Mouse (Mus musculus): ENCODE data around the gene Socs5. TPM values are rescaled to one million over a fixed set of nuclear protein-coding genes. Genes with fewer than 3 reads are reported as not detected.
"Not testable (repeated sequence)": the region's sequence is repeated elsewhere in the genome, so short reads cannot be mapped to it uniquely, and the experiment has no call there.

Socs5 gene
- polyA plus RNA-seq (2014; fragmentation: Nextera tagmentation; extraction: Ambion mirVana), result 17.6 and 20.1 TPM in 2 replicates

- H3K27me3 ChIP-seq (ENCODE audit: control insufficient read depth, insufficient read depth, low read length), result no peaks in the 10 kb centered on the region
- H3K9ac ChIP-seq (replicated peaks; ENCODE audit: low read length), result peak within 1 kb of the TSS; percentile 81
- peak within 1 kb of the TSS; percentile 89 for H3K27ac ChIP-seq (replicated peaks; ENCODE audit: low read depth, low read length)
- under 1% methylated on average over 60 of the region's 73 CpGs for WGBS
- no peaks in the 10 kb centered on the region for H3K9me3 ChIP-seq (ENCODE audit: control insufficient read depth, low read length)
- no peaks in the 10 kb centered on the region for H3K36me3 ChIP-seq (ENCODE audit: control insufficient read depth, insufficient read depth, low read length)
- H3K4me2 ChIP-seq (ENCODE audit: low read length), result peak within 1 kb of the TSS; percentile 61
- peak; percentile 74 for DNase-seq
- ATAC-seq (ENCODE audit: low FRiP score, low TSS enrichment), result peak; percentile 80
- peak within 1 kb of the TSS; percentile 67 for H3K4me3 ChIP-seq (replicated peaks; ENCODE audit: low read depth, low read length)
- H3K4me1 ChIP-seq (ENCODE audit: control insufficient read depth, insufficient read depth, low read length), result peaks cover 8% of the 10 kb centered on the region
Measured at GRCm38 (mm10) chr17:87107623-87108221, at the start of gene Socs5. Gene Socs5 (plus strand): TSS chr17:87107679.

- H3K27me3 ChIP-seq (ENCODE audit: control insufficient read depth, insufficient read depth, low read length), result no peaks in the 10 kb centered on the region
- H3K9me3 ChIP-seq (ENCODE audit: control insufficient read depth, low read length), result no peaks in the 10 kb centered on the region
- no peak for ATAC-seq (ENCODE audit: low FRiP score, low TSS enrichment)
- H3K4me2 ChIP-seq (ENCODE audit: low read length), result no peak overlapping the region
- H3K4me3 ChIP-seq (replicated peaks; ENCODE audit: low read depth, low read length), result no peak overlapping the region
- WGBS, result 89% methylated on average over 9 of the region's 9 CpGs
- H3K36me3 ChIP-seq (ENCODE audit: control insufficient read depth, insufficient read depth, low read length), result no peaks in the 10 kb centered on the region
- DNase-seq, result no peak
- H3K4me1 ChIP-seq (ENCODE audit: control insufficient read depth, insufficient read depth, low read length), result no peaks in the 10 kb centered on the region
- no peak overlapping the region for H3K27ac ChIP-seq (replicated peaks; ENCODE audit: low read depth, low read length)
- H3K9ac ChIP-seq (replicated peaks; ENCODE audit: low read length), result no peak overlapping the region
Measured at GRCm38 (mm10) chr17:87062639-87063038, 44.8 kb upstream of the Socs5 start.

DNA sequence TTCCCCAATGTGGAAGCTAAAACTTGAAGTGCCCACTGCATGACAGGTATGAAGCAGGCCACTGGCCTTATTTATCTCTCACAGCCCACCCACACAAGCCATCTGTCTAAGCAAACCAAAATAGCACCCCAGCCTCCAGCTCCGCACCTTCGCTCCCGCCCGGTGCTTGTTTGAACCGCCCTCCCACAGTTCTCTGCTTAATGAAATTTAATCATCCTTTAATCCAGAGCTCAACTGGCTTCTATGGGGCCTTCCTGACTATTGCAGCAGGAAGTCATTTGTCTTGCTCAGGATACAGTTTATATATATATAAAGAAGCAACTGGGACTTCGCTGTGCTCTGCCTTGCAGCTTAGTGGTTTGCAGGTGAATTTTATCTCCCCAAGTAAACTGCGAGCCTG, 44.0 kb upstream of the Socs5 start:
- no peaks in the 10 kb centered on the region for H3K9me3 ChIP-seq (ENCODE audit: control insufficient read depth, low read length)
- DNase-seq, result no peak
- no peaks in the 10 kb centered on the region for H3K27me3 ChIP-seq (ENCODE audit: control insufficient read depth, insufficient read depth, low read length)
- no peak for ATAC-seq (ENCODE audit: low FRiP score, low TSS enrichment)
- no peaks in the 10 kb centered on the region for H3K4me1 ChIP-seq (ENCODE audit: control insufficient read depth, insufficient read depth, low read length)
- H3K9ac ChIP-seq (replicated peaks; ENCODE audit: low read length), result no peak overlapping the region
- H3K36me3 ChIP-seq (ENCODE audit: control insufficient read depth, insufficient read depth, low read length), result no peaks in the 10 kb centered on the region
- 88% methylated on average over 7 of the region's 7 CpGs for WGBS
- no peak overlapping the region for H3K27ac ChIP-seq (replicated peaks; ENCODE audit: low read depth, low read length)
- H3K4me2 ChIP-seq (ENCODE audit: low read length), result no peak overlapping the region
- H3K4me3 ChIP-seq (replicated peaks; ENCODE audit: low read depth, low read length), result no peak overlapping the region

GRCm38 (mm10) chr17:87063969-87064368, 43.5 kb upstream of the Socs5 start:
- no peak overlapping the region for H3K4me3 ChIP-seq (replicated peaks; ENCODE audit: low read depth, low read length)
- no peaks in the 10 kb centered on the region for H3K36me3 ChIP-seq (ENCODE audit: control insufficient read depth, insufficient read depth, low read length)
- DNase-seq, result no peak
- H3K9me3 ChIP-seq (ENCODE audit: control insufficient read depth, low read length), result no peaks in the 10 kb centered on the region
- no peak overlapping the region for H3K27ac ChIP-seq (replicated peaks; ENCODE audit: low read depth, low read length)
- WGBS, result 83% methylated on average over 6 of the region's 6 CpGs
- no peak overlapping the region for H3K4me2 ChIP-seq (ENCODE audit: low read length)
- ATAC-seq (ENCODE audit: low FRiP score, low TSS enrichment), result no peak
- H3K4me1 ChIP-seq (ENCODE audit: control insufficient read depth, insufficient read depth, low read length), result no peaks in the 10 kb centered on the region
- H3K9ac ChIP-seq (replicated peaks; ENCODE audit: low read length), result no peak overlapping the region
- no peaks in the 10 kb centered on the region for H3K27me3 ChIP-seq (ENCODE audit: control insufficient read depth, insufficient read depth, low read length)

DNA sequence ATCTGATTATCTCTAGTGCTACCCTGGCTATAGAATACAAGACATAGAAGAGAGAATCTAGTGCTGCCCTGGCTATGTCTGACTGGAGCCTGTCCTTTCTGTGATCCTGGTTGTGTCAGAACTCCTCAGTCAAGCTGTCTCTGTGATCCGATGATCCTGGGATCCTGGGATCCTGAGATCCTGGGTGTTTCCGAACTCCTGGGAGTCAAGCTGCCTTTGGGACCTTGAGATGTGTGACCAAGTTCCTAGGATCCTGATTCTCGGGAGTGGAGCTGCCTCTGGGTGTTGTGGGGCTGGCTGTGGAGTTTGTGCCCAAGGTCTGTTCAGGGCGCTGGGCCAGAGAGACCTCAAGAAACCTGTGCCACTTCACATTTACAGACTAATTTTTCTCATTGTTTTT, 38.5 kb upstream of the Socs5 start:
- ATAC-seq (ENCODE audit: low FRiP score, low TSS enrichment) (no peak), DNase-seq (no peak)
- no peaks in the 10 kb centered on the region for H3K9me3 ChIP-seq (ENCODE audit: control insufficient read depth, low read length)
- 93% methylated on average over 4 of the region's 4 CpGs for WGBS
- H3K4me1 ChIP-seq (ENCODE audit: control insufficient read depth, insufficient read depth, low read length), result no peaks in the 10 kb centered on the region
- no peaks in the 10 kb centered on the region for H3K36me3 ChIP-seq (ENCODE audit: control insufficient read depth, insufficient read depth, low read length)
- no peak overlapping the region for H3K4me3 ChIP-seq (replicated peaks; ENCODE audit: low read depth, low read length)
- no peak overlapping the region for H3K27ac ChIP-seq (replicated peaks; ENCODE audit: low read depth, low read length)
- H3K9ac ChIP-seq (replicated peaks; ENCODE audit: low read length), result no peak overlapping the region
- H3K4me2 ChIP-seq (ENCODE audit: low read length), result no peak overlapping the region
- H3K27me3 ChIP-seq (ENCODE audit: control insufficient read depth, insufficient read depth, low read length), result no peaks in the 10 kb centered on the region

- WGBS, result 97% methylated on average over 1 of the region's 1 CpGs
- H3K36me3 ChIP-seq (ENCODE audit: control insufficient read depth, insufficient read depth, low read length); H3K4me3 ChIP-seq (replicated peaks; ENCODE audit: low read depth, low read length); H3K4me2 ChIP-seq (ENCODE audit: low read length); ATAC-seq (ENCODE audit: low FRiP score, low TSS enrichment); H3K9ac ChIP-seq (replicated peaks; ENCODE audit: low read length); DNase-seq; H3K4me1 ChIP-seq (ENCODE audit: control insufficient read depth, insufficient read depth, low read length); H3K27ac ChIP-seq (replicated peaks; ENCODE audit: low read depth, low read length); H3K27me3 ChIP-seq (ENCODE audit: control insufficient read depth, insufficient read depth, low read length); H3K9me3 ChIP-seq (ENCODE audit: control insufficient read depth, low read length): not testable (repeated sequence)
Measured at GRCm38 (mm10) chr17:87072183-87072582, 35.3 kb upstream of the Socs5 start.

- DNase-seq (no peak), ATAC-seq (ENCODE audit: low FRiP score, low TSS enrichment) (no peak)
- 85% methylated on average over 5 of the region's 5 CpGs for WGBS
Measured at GRCm38 (mm10) chr17:87072766-87073440, 34.6 kb upstream of the Socs5 start.

DNA sequence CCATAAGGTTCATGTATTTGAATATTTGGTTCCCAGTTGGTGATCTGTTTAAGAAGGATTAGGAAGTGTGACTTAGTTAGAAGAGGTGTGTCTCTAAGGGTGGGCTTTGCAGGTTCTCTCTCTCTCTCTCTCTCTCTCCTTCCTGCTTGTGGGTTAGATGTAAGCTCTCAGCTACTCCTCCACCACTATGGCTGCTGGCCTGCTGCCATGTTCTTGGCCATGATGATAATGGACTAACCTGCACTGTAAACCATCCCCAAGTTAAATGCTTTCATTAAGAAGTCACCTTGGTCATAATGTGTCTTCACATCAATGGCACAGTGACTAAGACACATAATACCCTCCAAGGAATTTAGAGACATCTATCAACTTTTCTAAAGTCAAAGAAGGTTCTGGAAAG, 34.0 kb upstream of the Socs5 start:
- H3K9ac ChIP-seq (replicated peaks; ENCODE audit: low read length), result no peak overlapping the region
- ATAC-seq (ENCODE audit: low FRiP score, low TSS enrichment), result no peak
- DNase-seq, result no peak
- H3K27me3 ChIP-seq (ENCODE audit: control insufficient read depth, insufficient read depth, low read length), result no peaks in the 10 kb centered on the region
- H3K9me3 ChIP-seq (ENCODE audit: control insufficient read depth, low read length), result no peaks in the 10 kb centered on the region
- no peak overlapping the region for H3K27ac ChIP-seq (replicated peaks; ENCODE audit: low read depth, low read length)
- no peaks in the 10 kb centered on the region for H3K36me3 ChIP-seq (ENCODE audit: control insufficient read depth, insufficient read depth, low read length)
- H3K4me2 ChIP-seq (ENCODE audit: low read length), result no peak overlapping the region
- no peak overlapping the region for H3K4me3 ChIP-seq (replicated peaks; ENCODE audit: low read depth, low read length)
- no peaks in the 10 kb centered on the region for H3K4me1 ChIP-seq (ENCODE audit: control insufficient read depth, insufficient read depth, low read length)

More at GRCm38 (mm10) chr17:87072766-87073440, 34.6 kb upstream of the Socs5 start:
- Histone ChIP-seq H3K9ac (replicated peaks; ENCODE audit: low read length) (no peak overlapping the region), H3K36me3 (ENCODE audit: control insufficient read depth, insufficient read depth, low read length) (no peaks in the 10 kb centered on the region), H3K27me3 (ENCODE audit: control insufficient read depth, insufficient read depth, low read length) (no peaks in the 10 kb centered on the region), H3K9me3 (ENCODE audit: control insufficient read depth, low read length) (no peaks in the 10 kb centered on the region), H3K4me1 (ENCODE audit: control insufficient read depth, insufficient read depth, low read length) (no peaks in the 10 kb centered on the region), H3K4me2 (ENCODE audit: low read length) (no peak overlapping the region), H3K27ac (replicated peaks; ENCODE audit: low read depth, low read length) (no peak overlapping the region), H3K4me3 (replicated peaks; ENCODE audit: low read depth, low read length) (no peak overlapping the region)

DNA sequence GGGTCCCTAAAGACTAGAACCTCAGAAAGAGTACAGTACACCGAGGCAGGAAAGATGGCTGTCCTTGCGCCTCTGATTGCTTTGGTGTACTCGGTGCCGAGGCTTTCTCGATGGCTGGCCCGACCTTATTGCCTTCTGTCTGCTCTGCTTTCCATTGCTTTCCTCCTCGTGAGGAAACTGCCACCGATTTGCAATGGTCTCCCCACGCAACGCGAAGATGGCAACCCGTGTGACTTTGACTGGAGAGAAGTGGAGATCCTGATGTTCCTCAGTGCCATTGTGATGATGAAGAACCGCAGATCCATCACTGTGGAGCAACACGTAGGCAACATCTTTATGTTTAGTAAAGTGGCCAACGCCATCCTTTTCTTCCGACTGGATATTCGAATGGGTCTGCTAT, 29.3 kb upstream of the Socs5 start:
- not testable (repeated sequence) for ATAC-seq (ENCODE audit: low FRiP score, low TSS enrichment); H3K27me3 ChIP-seq (ENCODE audit: control insufficient read depth, insufficient read depth, low read length); H3K27ac ChIP-seq (replicated peaks; ENCODE audit: low read depth, low read length)

More for the DNA sequence above, 29.3 kb upstream of the Socs5 start:
- H3K9ac ChIP-seq (replicated peaks; ENCODE audit: low read length); H3K36me3 ChIP-seq (ENCODE audit: control insufficient read depth, insufficient read depth, low read length); H3K4me2 ChIP-seq (ENCODE audit: low read length); H3K4me1 ChIP-seq (ENCODE audit: control insufficient read depth, insufficient read depth, low read length); H3K9me3 ChIP-seq (ENCODE audit: control insufficient read depth, low read length); H3K4me3 ChIP-seq (replicated peaks; ENCODE audit: low read depth, low read length); DNase-seq: not testable (repeated sequence)
- whole genome bisulfite sequencing, result 93% methylated on average over 17 of the region's 17 CpGs

Measured in midbrain, embryonic 14.5 days (tissue).